Mouse (Mus musculus) midbrain, postnatal 0 days (tissue): ENCODE measurements around the gene Manf. TPM values are rescaled to one million over a fixed set of nuclear protein-coding genes. Genes with fewer than 3 reads are reported as not detected.

Experiments used
- ATAC-seq: fragments of 200-750 bp; cut with Nextera tagmentation; 2 replicates; pipeline ENCODE4 v1.8.0; 2017; ENCODE audit warnings: moderate number of reproducible peaks, mild to moderate bottlenecking, moderate TSS enrichment, moderate library complexity; ENCODE audit not compliant: low FRiP score
- DNase-seq: peaks from one replicate; pipeline ENCODE4 v3.0.0-alpha.2; 2015; ENCODE audit warnings: low spot score
- H3K27ac ChIP-seq: fragments of 300-500 bp; sonication (generic); 2 replicates; pipeline ENCODE4 v1.5.1; 2014; ENCODE audit warnings: low read depth, mild to moderate bottlenecking, low read length, mixed read lengths
- H3K27me3 ChIP-seq: fragments of 300-500 bp; sonication (generic); 2 replicates; pipeline ENCODE4 v1.6.1; 2014; ENCODE audit warnings: low read length, control low read depth, mixed read lengths; ENCODE audit not compliant: insufficient read depth
- H3K36me3 ChIP-seq: fragments of 300-500 bp; sonication (generic); 2 replicates; pipeline ENCODE4 v1.6.1; 2014; ENCODE audit warnings: low read length, control low read depth, mixed read lengths; ENCODE audit not compliant: insufficient read depth
- H3K4me1 ChIP-seq: fragments of 300-500 bp; sonication (generic); 2 replicates; pipeline ENCODE4 v1.6.1; 2014; ENCODE audit warnings: mild to moderate bottlenecking, control low read depth, antibody characterized with exemption, low read length, mixed read lengths; ENCODE audit not compliant: insufficient read depth
- H3K4me2 ChIP-seq: fragments of 300-500 bp; sonication (generic); 2 replicates; pipeline ENCODE4 v1.6.1; 2014; ENCODE audit warnings: low read depth, mild to moderate bottlenecking, low read length, mixed read lengths; ENCODE audit not compliant: poor library complexity, severe bottlenecking
- H3K4me3 ChIP-seq: fragments of 300-500 bp; sonication (generic); 2 replicates; pipeline ENCODE4 v1.5.1; 2014; ENCODE audit warnings: low read depth, mild to moderate bottlenecking, low read length, moderate library complexity
- H3K9ac ChIP-seq: fragments of 300-500 bp; sonication (generic); replicated peaks from 2 replicates; pipeline ENCODE4 v1.6.1; 2014; ENCODE audit warnings: mild to moderate bottlenecking, low read length, moderate library complexity, mixed read lengths; ENCODE audit not compliant: poor library complexity, severe bottlenecking
- H3K9me3 ChIP-seq: fragments of 300-500 bp; sonication (generic); 2 replicates; pipeline ENCODE4 v1.6.1; 2016; ENCODE audit warnings: low read length, control low read depth
- CTCF ChIP-seq: IDR thresholded peaks from 2 replicates; pipeline ENCODE4 v1.5.1; 2016; ENCODE audit warnings: antibody characterized with exemption, mild to moderate bottlenecking
- WGBS: fragments of 180-500 bp; shearing (Covaris S2); extraction: QIAGEN DNeasy Blood & Tissue Kit; methylation state at CpG from one replicate; pipeline ENCODE4 v1.1.7; 2014; 5-methylcytosine and 5-hydroxymethylcytosine counted together
- polyA plus RNA-seq: library from polyadenylated mRNA; unstranded; fragments of >200 nt; fragmentation: Nextera tagmentation; extraction: Ambion mirVana; gene quantifications from 2 replicates; pipeline ENCODE4 v1.2.1, GENCODE M21; 2015
- total RNA-seq: library from RNA; depleted of rRNA; stranded (reverse); fragments of >200 nt; gene quantifications from 2 replicates; pipeline ENCODE4 v1.2.3, GENCODE M21; 2014; rRNA removed

Gene Manf
- total and polyA plus RNA-seq, 2 experiments from 2014 or later = 54.6 to 115 TPM

DNA sequence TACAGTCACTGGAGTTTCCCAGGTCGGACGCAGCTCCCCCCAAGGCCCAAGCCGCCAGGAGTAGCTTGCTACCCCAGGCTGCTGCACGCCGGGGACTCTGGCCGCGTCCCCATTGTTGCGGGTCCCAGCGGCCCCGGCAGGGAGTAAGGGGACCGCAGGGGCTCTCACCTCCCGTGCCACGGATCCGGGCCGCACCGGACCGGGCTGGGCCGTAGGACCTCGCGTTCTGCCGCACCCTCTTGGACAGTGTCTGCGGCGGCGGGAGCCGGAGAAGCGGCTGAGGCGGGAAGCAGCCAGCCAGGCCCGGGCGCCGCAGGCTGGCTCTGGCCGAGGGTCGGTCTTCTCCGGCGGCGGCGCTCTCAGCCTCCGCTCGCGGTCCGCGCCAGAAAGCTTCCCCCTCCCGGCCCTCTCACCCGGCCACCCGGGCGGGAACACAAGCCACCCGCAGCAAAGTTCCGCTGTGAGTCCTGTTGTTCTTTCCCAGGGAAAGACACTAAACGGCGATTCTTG is 102.9 kb downstream of the Manf start, which contains the start of gene Rad54l2:
Gene Rad54l2, minus strand, starts transcription at position 383 of the 510 bp plus-strand sequence.
- H3K4me2 ChIP-seq = peak within 1 kb of the TSS; percentile 88
- peak within 1 kb of the TSS; percentile 84 for H3K27ac ChIP-seq
- no peaks in the 10 kb centered on the region for H3K27me3 ChIP-seq
- no peaks in the 10 kb centered on the region for H3K9me3 ChIP-seq
- peak; percentile 83 for ATAC-seq
- no peaks in the 10 kb centered on the region for H3K36me3 ChIP-seq
- under 1% methylated on average over 48 of the region's 49 CpGs for WGBS
- H3K9ac ChIP-seq = peak within 1 kb of the TSS; percentile 89
- H3K4me3 ChIP-seq = peak within 1 kb of the TSS; percentile 89
- DNase-seq = peak; percentile 84
- H3K4me1 ChIP-seq = no peaks in the 10 kb centered on the region; the same call in 1 of the 2 replicates
- 0 out of 2 replicates have a peak, but pooled peaks have one; percentile 19 for TF ChIP-seq CTCF

Other genes starting within 250 kb of the Manf start
- gene Grm2, start 235.9 kb downstream of the Manf start, total RNA-seq = 22.1 and 23.0 TPM in 2 replicates
- gene Grm2, start 235.9 kb downstream of the Manf start, polyA plus RNA-seq = 24.2 and 24.7 TPM in 2 replicates
- 74.9 and 82.7 TPM in 2 replicates for gene Tex264, start 206.1 kb downstream of the Manf start, total RNA-seq
- gene Tex264, start 206.1 kb downstream of the Manf start, polyA plus RNA-seq = 87.4 and 101 TPM in 2 replicates
- 24.9 and 25.5 TPM in 2 replicates for gene Rad54l2, start 102.8 kb downstream of the Manf start, total RNA-seq
- gene Rad54l2, start 102.8 kb downstream of the Manf start, polyA plus RNA-seq = 3.0 and 4.6 TPM in 2 replicates
- 23.4 and 27.2 TPM in 2 replicates for gene Dcaf1, start 70.1 kb downstream of the Manf start, total RNA-seq
- gene Dcaf1, start 70.1 kb downstream of the Manf start, polyA plus RNA-seq = 7.4 and 7.6 TPM in 2 replicates
- gene Rbm15b, start 4.6 kb downstream of the Manf start, total RNA-seq = 81.6 and 82.7 TPM in 2 replicates
- 10.6 and 12.6 TPM in 2 replicates for gene Rbm15b, start 4.6 kb downstream of the Manf start, polyA plus RNA-seq